Mouse (Mus musculus): Measurements from ENCODE around the gene Dab1.

GRCm38 (mm10) chr4:104509230-104509985 lies 890.2 kb downstream of the Dab1 start:
- TF ChIP-seq CTCF (IDR thresholded peaks at IDR 0.05; ENCODE audit: borderline replicate concordance, insufficient read depth, low read length): no peak
- TF ChIP-seq POLR2A (IDR thresholded peaks at IDR 0.05; ENCODE audit: low read depth, low read length): no peak

Measured in embryonic fibroblast, embryonic 13.5 days (primary cell).